Mouse (Mus musculus): ENCODE results near the gene Paqr6.

The Paqr6 gene

DNA sequence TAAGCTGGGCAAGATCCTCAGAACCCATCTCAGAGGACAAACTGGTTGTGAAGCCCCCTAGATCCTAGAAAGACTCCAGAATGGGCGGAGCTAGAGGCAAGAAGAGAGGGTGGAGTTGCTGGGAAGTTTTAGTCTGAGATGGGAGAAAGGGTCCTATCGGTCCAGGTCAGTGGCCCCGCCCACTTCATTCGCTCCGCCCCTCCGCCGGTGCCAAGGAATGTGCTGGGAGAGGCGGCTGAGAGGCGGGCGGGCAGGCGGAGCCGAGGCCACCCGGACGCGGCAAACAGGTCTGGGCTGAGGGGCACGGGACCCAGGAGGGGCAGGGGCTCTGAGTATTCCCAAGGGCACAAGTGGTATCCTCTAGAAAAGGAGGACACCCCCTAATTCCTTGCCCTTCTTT, at the start of gene Paqr6:
Gene Paqr6 (plus strand): TSS at position 248 of the 400 bp plus-strand sequence.
- DNase-seq: peak; percentile 93

DNA sequence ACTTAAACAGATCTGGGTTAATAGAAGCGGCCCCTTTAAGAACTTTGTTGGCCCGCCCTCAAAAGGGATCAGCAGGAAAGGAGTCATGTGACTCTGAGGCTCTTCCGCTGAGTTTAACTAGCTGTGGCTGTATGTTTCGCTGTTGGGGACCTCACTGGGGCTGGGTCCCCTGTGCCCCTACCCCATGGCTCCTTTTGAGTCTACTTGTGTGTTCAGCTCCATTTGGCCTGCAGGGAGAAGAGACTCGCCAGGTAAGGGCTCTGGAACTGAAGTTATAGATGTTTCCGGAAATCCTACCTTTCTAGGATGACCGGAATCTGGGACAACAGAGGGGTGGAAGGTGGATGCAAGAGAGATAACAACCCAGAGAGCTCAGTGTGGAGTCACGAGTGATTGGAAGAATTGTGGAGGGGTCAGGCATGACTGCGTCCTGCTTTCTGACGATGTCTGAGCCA, 39.4 kb upstream of the Paqr6 start, which contains the start of gene Glmp:
Gene Glmp (plus strand): TSS at position 73 of the 455 bp plus-strand sequence.
- peak; percentile 77 for DNase-seq

DNA sequence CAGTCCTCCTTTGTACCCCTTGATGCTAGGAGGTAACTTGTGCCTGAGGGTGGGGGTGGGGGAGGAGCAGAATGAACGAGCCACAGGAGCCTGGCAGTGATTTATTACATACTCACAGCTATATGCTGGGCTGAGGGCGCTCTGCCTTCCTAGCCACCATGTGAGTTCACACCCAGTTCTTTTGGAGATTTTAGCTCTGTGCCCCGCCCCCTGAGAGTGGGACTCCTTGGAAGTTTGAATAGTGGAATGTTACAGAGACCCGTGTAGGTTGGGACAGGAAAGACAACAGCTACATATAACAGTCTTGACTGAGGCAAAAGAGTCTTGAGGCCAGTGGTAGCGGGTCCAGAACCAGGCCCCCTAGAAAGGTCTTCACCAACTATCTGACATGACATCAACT, 35.4 kb upstream of the Paqr6 start:
- DNase-seq: no peak

DNA sequence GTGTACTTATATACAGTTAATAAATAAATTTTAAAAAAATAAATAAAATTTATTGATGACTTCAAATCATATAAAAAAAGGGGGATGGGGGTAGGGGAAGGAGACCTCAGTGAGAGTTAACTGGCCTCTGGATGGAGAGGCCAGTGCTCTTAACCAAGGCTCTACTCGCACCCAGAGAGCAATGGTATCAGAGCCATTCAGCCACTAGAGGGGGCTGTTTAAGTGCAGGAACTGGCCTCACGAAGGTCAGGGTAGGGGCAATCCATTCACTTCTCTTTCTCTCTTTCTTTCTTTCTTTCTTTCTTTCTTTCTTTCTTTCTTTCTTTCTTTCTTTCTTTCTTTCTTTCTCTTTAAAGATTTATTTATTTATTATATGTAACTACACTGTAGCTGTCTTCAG, 33.1 kb upstream of the Paqr6 start:
- peak; percentile 60 for DNase-seq

DNA sequence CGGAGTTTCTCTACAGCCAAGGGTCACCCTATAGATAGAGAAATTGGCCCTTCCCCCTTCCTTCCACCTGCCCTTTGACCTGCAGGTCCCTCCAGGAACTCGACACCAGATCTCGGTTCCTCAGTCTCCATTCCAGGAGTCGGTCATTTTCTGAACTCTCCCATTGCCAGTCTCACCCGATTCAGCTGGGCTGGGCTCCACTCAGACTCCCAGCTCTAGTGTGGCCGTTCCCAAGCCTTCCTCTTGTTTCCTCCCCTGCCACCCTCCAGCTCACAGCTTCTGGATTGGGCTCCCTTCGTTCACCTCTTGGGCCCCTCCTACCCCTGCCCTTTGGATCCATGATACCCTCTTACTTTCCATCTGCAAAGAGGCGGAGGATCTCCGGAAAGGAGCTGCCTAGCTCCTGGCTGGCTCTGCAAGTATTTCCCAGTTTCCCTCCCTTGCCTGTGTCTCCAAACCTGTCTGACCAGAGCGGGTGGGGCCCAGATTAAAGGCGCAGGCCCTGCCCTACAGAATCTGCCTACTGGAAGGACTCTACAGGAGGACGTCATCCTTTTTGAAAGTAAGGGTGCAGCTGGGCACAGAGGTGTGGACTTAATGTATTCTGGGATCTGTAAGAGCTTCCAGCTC, 30.2 kb upstream of the Paqr6 start:
- DNase-seq: peak; percentile 47

DNA sequence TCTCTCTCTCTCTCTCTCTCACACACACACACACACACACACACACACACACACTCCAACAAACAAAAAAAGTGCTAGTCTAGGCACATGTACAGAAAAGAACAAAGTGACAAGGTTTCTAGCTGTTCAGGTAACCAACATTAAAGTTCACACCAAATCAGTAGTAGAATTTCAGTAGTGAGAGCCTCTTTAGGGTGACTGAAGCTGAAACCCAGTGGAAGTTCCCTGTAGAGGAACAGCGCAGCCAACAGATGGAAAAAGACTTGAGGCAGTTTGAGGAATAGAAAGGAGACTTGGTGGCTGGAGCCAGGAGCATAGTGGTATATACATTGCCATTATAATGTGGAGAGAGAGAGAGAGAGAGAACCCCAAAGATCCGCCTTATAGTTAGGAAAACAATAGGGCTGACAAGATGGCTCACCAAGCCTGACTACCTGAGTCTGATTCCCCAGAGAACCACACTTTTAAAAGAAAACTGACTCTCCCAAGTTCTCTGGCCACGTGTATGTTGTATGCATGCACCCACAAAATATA, 29.4 kb upstream of the Paqr6 start:
- DNase-seq: no peak

DNA sequence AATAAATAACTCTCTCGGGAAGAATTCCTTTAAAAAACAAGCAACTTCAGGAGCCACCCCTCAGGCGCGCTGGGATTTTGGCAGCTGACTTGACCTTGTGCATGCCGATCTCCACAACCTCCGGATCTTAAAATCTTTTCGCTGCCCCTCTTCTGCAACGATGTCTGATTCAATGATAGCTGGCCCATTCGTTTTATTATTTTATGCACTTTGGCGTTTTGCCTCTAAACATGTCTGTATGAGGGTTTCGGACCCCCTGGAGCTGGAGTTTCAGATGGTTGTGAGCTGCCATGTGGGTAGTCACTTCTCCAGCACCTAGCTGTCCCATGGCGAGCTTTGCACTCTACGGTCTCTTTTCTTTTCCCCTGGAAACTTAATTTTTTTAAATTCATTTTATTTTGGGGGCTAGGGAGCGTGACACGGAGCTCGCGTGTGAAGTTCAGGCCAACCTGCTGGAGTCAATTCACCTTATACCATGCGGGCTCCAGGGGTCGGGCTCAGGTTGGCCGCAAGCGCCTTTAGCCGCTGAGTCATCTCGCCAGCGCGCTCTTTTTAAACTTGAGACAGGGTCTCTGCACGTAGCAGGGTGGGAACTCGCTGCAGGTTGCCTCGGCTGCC, 28.8 kb upstream of the Paqr6 start:
- DNase-seq: no peak

DNA sequence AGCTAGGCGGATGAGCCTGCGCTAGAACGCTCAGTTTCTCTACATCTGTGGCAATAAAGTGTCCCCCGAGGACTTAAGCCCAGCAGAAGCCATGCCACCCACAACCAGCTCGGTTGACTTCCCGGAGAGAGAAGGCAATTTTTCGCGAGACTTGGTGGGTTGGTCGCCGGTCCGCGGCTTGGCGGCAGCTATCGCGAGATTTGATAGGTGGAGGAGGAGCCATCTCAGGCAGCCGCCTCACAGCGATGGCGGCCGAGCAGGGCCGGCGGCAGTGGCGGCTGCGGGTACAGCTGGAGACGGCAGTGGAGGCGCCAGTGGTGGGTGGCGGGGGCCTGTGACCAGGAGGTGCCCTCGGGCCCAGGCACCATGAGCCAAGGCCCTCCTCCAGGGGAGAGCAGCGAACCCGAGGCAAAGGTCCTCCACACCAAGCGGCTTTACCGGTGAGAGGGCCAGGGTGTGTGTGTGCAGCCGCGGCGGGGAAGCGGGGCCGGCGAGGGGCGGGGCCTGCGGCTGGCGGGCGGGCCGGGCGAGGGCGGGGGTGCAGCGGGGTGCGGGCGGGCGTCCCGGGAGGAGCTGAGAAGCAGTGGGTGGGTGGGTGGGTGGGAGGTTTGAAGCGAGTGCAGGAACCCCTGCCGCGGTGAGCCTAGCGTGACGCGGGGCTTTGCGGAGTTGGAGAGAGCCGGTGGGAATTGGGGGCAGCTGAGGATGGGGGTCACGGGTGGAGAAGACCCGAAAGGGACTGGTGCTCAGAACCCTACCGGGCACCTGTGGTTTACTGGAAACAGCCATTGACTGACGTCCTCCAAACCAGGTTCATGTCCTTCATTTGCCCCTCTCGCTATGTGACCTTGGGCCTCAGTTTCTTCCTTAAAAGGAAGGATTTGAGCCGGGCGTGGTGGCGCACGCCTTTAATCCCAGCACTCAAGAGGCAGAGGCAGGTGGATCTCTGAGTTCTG, 28.0 kb upstream of the Paqr6 start, which contains the start of the genes Tmem79 and Smg5:
Gene Tmem79 (minus strand): TSS at position 91 of the 956 bp plus-strand sequence.
Gene Smg5 (plus strand): TSS at position 203 of the 956 bp plus-strand sequence.
- peak; percentile 98 for DNase-seq

DNA sequence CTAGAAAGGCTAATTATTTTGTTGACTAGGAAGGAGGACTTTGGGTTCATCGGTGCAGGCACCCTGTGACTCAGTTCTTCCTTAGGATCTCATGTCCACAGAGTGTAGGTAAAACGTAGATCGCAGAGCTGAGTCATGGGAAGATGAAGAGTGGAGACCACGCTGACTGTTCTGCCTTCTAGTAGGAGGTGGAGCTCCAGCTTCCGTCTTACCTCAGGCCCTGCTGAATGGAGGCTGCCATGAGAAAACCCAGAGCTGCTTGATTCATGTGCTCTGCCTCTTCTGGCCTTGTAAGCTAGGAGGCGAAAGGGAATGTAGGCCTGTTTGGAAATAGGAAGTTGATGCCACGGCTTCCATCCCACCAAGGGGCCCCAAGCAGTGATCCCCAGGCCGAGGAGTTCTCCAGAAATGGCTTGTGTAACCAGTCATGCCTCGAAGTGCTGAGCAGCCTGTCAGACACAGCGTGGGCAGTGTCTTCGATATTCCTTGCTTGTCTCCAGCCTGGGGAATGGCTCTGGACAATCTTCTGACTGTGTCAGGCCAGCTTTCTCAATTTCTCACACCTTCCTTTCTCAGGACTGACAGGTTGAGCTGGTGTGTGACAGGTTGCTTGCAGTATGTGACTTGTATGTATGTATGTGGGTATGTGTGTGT, 26.9 kb upstream of the Paqr6 start:
- no peak for DNase-seq

DNA sequence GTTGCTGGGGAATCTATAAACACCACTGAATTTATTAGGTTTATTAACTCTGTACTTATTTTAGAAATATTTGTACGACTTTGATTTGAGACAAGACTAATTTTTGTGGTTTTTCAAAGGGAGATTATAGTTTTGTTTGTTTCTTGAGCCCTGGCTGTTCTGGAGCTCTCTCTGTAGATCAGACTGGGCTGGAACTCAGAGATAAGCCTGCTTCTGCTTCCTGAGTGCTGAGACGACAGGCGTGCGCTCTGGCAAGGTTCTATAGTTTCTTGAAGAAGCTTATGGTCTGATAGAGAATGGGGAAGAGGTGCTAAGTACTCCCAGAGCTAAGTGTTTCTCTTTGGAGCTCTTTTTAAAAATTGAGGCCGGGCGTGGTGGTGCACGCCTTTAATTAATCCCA, 26.1 kb upstream of the Paqr6 start:
- DNase-seq: no peak

DNA sequence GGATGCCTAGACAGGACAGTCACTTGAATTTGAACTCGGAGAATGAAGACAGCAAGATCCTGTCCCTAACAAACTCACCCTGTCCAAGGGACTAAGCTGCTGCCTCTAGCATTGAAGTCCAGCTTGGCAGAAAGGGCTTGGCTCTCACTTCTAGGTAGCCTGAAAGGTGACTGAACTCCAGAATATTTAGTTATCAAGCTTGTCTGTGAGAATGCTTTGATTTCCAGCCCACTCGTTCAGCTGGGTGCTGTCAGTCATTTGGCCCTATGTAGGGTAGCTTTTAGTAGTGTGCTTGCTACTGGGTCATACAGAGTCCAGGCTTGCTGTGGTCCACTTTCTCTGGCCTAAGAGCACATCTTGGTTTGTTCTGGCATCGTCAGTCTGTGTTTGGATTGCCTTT, 25.4 kb upstream of the Paqr6 start:
- no peak for DNase-seq

DNA sequence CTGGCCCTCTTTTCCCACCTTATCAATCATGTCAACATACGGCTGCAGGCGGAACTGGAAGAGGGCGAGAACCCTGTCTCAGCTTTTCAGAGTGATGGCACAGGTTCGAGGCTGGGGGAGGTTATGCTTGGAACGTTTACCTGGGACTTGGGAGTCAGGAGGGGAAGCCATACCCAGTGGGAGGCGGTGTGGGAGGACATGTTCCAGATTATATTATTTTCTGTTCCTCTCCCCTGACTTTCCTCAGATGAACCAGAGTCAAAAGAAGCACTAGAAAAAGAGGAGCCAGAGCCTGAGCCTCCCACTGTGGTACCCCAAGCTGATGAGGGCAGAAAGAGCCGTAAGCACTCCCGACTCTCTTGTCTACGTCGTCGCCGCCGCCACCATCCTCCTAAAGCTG, 13.7 kb upstream of the Paqr6 start:
- DNase-seq: no peak

DNA sequence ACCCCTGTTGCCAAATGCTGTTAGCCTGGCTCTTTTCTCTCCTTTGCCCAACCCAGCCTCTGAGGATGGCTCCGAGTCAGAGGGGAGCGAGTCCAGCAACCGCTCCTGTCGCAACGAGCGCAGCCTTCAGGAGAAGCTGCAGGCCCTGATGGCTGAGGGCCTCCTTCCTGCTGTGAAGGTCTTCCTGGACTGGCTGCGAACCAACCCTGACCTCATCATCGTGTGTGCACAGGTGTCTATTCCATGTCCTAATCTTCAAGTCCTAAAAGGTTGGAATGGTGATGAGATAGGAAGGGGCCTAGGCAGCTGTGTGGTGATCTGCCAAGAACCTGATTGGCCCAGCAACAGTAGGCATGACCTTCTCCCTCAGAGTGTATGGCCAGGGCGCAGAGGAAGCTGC, 11.5 kb upstream of the Paqr6 start:
- no peak for DNase-seq

DNA sequence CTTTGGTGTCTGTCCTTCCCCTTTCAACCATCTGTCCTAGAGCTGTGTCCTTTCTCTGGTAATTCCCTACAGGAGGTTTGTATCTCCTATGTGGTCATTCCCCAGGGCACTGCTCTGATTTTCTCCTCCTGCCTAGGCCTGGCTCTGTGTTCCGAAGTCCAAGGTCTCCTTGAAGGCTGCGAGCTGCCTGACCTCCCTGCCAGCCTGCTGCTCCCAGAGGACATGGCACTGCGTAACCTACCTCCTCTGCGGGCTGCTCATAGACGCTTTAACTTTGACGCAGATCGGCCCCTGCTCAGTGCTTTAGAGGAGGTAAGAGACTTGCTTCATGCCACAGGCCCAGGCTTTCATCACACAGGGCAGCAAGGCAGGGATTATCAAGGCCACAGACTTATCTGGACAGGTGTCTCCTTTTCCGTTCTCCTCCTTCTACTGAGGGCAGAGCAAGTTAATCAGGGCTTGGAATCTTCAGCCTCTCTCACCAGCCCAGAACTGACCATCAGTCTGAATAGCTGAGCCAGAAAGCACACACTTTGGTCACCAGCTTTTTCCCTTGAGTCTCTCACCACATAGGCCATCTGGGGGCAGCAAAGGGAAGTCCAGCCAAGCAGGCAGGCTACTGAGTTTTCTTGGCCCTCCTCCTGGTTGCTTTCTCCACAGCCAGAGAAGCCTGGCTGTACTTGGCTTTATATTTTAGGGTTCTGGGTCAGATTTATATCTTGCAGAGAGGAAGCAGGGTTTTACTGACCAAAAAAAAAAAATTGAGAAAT, 9.8 kb upstream of the Paqr6 start:
- DNase-seq: no peak

DNA sequence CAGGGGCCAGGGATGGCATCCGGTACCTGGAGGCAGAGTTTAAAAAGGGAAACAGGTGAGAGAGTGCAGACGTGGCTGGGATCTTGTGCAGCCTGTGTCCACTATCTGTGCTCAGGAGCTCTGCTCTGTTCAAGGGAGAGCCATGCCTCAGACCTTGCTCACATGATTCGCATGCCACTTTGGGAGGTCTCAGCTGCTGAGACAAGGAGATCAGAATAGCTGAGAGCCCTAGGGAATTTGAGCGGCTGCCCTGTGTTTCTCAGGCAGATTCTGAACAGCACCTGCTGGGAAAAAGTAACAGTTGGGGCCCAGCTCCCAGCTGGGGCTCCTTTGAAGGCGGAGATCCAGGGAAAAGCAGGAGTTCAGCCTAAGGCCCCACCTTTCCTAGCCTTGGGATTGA, 4.8 kb upstream of the Paqr6 start:
- DNase-seq: no peak

DNA sequence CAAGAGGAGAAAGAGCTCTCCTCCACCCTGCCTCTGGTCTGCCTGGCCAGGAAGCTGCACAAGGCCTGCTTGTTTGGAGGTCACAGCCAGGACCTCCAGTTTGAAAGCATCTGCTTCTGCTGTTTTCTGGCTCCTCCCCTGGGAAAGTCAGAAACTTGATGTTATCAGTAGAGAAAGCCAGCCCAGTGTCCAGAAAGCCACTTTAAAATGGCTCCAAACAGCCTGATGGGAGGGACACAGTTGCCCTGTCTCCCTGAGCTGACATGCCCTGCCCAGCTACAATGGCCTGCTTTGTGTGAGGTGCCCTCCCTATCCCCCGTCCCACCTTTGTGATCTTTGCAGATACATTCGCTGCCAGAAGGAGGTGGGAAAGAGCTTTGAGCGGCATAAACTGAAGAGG, 4.4 kb upstream of the Paqr6 start:
- DNase-seq: no peak

DNA sequence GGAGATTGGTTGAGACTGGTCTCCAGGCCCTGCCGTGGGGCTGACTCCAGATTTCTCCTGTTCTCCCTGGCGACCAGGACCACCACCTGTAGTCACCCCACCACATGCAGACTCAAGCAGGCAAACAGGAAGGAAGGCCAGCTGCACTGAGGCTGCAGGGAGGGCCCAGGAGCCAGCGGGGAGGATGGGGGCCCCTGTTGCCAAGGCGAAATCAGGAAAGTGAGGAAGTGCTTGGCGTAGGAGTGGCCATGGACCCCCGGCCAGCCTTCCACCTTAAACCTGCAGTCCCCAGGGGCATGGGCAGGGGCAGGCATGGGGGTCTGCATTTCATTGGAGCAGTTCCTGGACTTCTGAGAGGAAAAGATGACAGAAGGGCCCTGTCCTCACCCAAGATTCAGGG, 3.3 kb upstream of the Paqr6 start:
- no peak for DNase-seq

DNA sequence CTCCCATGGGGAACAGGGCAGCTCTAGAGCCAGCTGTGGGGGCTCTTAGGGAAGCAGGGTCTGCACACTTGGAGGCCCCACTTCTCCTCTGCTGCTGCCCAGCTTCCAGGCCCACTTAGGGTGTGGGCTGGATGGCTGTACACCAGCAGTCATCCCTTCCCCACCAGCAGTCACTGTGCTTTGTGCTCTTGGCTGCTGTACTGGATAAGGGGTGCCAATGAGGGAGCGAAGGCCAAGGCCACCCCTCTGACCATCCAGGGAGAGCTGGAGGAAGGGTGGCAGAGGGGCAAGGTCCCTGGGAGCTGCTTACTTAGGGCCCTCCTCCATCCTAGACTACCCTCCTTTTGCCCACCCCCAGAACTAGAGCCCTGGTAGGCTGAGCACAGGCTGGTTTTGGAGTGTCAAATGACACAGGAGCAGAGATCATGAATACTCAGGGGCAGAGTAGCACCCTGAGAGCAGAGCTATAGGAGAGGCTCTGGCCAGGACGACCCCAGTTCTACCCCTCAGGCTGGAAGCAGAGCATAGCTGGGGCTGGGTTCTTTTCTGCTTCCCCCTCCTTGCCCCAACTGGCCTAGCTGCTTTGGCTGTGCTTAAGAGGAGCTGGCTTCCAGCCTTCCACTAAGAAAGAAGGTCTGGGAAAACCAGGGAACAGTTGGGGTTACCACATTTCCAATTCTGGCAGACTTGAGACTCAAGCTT, 2.6 kb upstream of the Paqr6 start:
- DNase-seq: no peak

DNA sequence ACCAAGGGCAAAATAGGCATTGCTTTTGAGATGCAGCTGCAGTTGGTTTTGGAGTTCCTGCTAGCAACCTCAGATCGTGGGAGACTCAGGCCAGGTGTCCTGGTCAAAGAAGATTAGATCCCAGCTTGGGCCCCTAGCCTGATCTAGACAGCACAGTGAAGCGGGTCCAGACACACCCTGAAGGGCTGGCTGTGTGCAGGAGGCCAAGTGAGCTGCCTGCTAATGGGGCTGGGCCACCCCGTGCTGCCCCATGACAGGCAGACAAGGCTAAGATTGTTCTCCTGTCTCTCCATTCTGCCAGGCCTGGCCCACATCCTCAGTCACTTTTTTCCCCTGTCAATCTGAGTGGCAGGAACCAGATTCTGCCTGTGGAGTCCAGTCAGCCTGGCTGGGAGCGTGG, 684 bp upstream of the Paqr6 start:
- DNase-seq: peak; percentile 51

DNA sequence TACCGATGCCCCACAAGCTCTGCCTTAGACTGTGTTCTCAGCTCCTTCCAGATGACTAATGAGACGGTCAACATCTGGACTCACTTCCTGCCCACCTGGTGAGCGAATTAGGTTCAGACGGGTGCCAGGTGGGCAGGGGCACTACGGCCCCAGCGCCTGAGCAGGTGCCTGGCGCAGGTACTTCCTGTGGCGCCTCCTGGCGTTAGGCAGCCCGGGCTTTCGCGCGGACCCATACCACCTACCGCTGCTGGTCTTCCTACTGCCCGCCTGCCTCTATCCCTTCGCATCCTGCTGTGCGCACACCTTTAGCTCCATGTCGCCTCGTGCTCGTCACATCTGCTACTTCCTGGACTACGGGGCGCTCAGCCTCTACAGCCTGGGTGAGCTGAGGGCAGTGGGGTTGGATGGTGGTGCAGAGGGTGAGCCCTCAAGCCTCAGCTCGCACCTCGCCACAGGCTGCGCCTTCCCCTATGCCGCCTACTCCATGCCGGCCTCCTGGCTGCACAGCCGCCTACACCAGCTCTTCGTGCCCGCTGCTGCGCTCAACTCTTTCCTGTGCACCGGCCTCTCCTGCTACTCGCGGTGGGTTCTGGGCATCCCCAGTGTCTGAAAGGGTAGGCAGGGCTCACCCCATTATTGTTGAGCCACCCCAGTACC, 1.4 kb downstream of the Paqr6 start:
- no peak for DNase-seq
